Mouse (Mus musculus): Measurements from ENCODE around the gene Elf2. TPM values are rescaled to one million over a fixed set of nuclear protein-coding genes. Genes with fewer than 3 reads are reported as not detected.

Gene Elf2
- polyA plus RNA-seq, 1 experiment from 2014 or later: 40.1 TPM

DNA sequence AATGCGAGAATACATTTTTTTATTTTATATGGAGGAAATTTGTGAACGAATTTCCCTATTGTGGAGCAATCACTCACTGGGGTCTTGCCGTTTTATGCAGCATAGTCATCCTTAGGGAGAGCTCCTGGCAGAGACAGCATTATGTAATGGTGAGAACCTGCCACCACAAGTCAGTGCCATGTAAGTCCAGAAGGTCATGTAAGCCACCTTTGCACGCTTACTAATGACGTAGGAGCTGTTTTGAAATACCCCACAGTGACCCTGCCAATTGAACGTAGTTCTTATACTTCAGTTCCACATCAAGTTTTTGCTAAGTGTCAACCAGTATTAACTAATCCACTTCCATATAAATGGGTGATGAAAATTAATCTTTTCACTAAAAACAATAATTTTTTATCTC, 136.6 kb downstream of the Elf2 start:
- no peak overlapping the region for H3K4me3 ChIP-seq
- H3K27ac ChIP-seq: no peak overlapping the region
- no peaks in the 10 kb centered on the region for H3K36me3 ChIP-seq
- 92% methylated on average over 6 of the region's 6 CpGs for WGBS
- H3K27me3 ChIP-seq (ENCODE audit: insufficient read depth, poor library complexity, severe bottlenecking): no peaks in the 10 kb centered on the region
- no peak for DNase-seq (ENCODE audit: low spot score)
- H3K9me3 ChIP-seq: no peaks in the 10 kb centered on the region
- H3K4me1 ChIP-seq: peaks cover 13% of the 10 kb centered on the region

Small RNAs within 50 kb of the gene (microRNA-seq; reads per million reads assigned to microRNA genes)
- gene Gm24282: not detected

Other genes starting within 250 kb of the Elf2 start
- gene Noct, start 116.2 kb downstream of the Elf2 start, polyA plus RNA-seq (2016; fragmentation: Nextera tagmentation; extraction: Ambion mirVana): 10.7 and 13.7 TPM in 2 replicates
- gene Mgarp, start 56.1 kb upstream of the Elf2 start, polyA plus RNA-seq (2016; fragmentation: Nextera tagmentation; extraction: Ambion mirVana): 20.6 and 21.1 TPM in 2 replicates
- 874 and 1,125 TPM in 2 replicates for gene Ndufc1, start 68.3 kb upstream of the Elf2 start, polyA plus RNA-seq (2016; fragmentation: Nextera tagmentation; extraction: Ambion mirVana)
- 52.2 and 58.3 TPM in 2 replicates for gene Naa15, start 74.5 kb upstream of the Elf2 start, polyA plus RNA-seq (2016; fragmentation: Nextera tagmentation; extraction: Ambion mirVana)
- 15.6 and 16.3 TPM in 2 replicates for gene Rab33b, start 143.3 kb upstream of the Elf2 start, polyA plus RNA-seq (2016; fragmentation: Nextera tagmentation; extraction: Ambion mirVana)
- 3.6 and 3.9 TPM in 2 replicates for gene Setd7, start 220.2 kb upstream of the Elf2 start, polyA plus RNA-seq (2016; fragmentation: Nextera tagmentation; extraction: Ambion mirVana)